Comparison of ENCODE assay signal across 14 mouse cellular contexts in the genomic region with DNA sequence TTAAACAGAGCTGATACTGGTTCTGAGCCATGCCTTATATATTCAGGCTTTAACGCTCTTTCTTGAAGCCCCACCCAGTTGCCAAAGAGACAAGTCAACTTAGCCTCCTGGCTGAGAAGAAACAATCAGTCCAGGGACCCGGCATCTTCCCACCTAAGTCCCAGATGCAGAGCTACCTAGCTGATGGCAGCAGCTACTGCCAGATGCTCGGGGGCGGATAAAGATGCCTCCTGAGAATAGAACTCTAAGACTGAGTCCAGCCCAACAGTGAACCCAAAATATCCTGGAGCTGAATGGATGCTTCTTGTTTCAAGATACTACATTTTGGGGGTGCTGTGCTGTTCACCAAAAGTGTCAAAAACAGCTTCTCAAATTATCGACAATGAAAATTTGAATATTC.
"Had no signal": no experiment of that assay in that cellular context is flagged by ENCODE, and none has a peak within 500 bp of the region (broad histone marks: within the 10 kb centered on the region; RNA-seq: fewer than 3 reads in every experiment).

No protein-coding gene starts in this region.

- H3K27me3 ChIP-seq: limb, embryonic 15.5 days; neural tube, embryonic 15.5 days had no signal

- H3K36me3 ChIP-seq: limb, embryonic 15.5 days; liver, embryonic 12.5 days; midbrain, embryonic 10.5 days; neural tube, embryonic 15.5 days had no signal

- DNase-seq: kidney, adult 8-10 months; kidney, postnatal 36 days; lung, embryonic 14.5 days; lung, postnatal 10 days; lung, postnatal 4 days; midbrain, embryonic 14.5 days; thymus, postnatal 36 days had no signal

- ATAC-seq: intestine, postnatal 0 days; liver, embryonic 12.5 days had no signal

- H3K27ac ChIP-seq: kidney, postnatal 0 days; limb, embryonic 15.5 days; liver, embryonic 12.5 days; midbrain, embryonic 10.5 days; neural tube, embryonic 15.5 days had no signal

- H3K9me3 ChIP-seq: limb, embryonic 15.5 days; liver, embryonic 12.5 days; midbrain, embryonic 10.5 days; neural tube, embryonic 15.5 days had no signal

- H3K4me3 ChIP-seq: limb, embryonic 15.5 days; liver, embryonic 12.5 days; midbrain, embryonic 10.5 days; myocyte; neural tube, embryonic 15.5 days had no signal

- H3K9ac ChIP-seq: limb, embryonic 15.5 days; liver, embryonic 12.5 days; lung, embryonic 14.5 days; neural tube, embryonic 15.5 days had no signal

- H3K4me2 ChIP-seq: limb, embryonic 15.5 days; liver, embryonic 12.5 days; lung, embryonic 14.5 days; neural tube, embryonic 15.5 days had no signal

- H3K4me1 ChIP-seq: limb, embryonic 15.5 days; liver, embryonic 12.5 days; neural tube, embryonic 15.5 days had no signal
